Mouse (Mus musculus): Measurements from ENCODE around the gene Fnbp1. TPM values are rescaled to one million over a fixed set of nuclear protein-coding genes. Genes with fewer than 3 reads are reported as not detected.
A peak's percentile ranks its signal among the peaks of the same experiment; 100 is the strongest.
"Not testable (repeated sequence)": the region's sequence is repeated elsewhere in the genome, so short reads cannot be mapped to it uniquely, and the experiment has no call there.

The Fnbp1 gene
- polyA plus RNA-seq, 1 experiment from 2014 or later = 16.9 TPM

- Histone ChIP-seq H3K4me1 (replicated peaks) (peaks cover 16% of the 10 kb centered on the region), H3K36me3 (peaks cover 60% of the 10 kb centered on the region)
- H3K4me3 ChIP-seq (replicated peaks); H3K4me2 ChIP-seq (replicated peaks); ATAC-seq; H3K9ac ChIP-seq (replicated peaks); H3K27me3 ChIP-seq; H3K9me3 ChIP-seq; H3K27ac ChIP-seq: not testable (repeated sequence)
- 93% methylated on average over 2 of the region's 2 CpGs for WGBS
Measured at GRCm38 (mm10) chr2:31167571-31167970, 25.8 kb upstream of the Fnbp1 start.

GRCm38 (mm10) chr2:31165529-31165928 lies 23.7 kb upstream of the Fnbp1 start:
- no peaks in the 10 kb centered on the region for H3K9me3 ChIP-seq
- no peak overlapping the region for H3K9ac ChIP-seq (replicated peaks)
- H3K27me3 ChIP-seq = no peaks in the 10 kb centered on the region
- H3K4me3 ChIP-seq (replicated peaks) = no peak overlapping the region
- WGBS = 76% methylated on average over 4 of the region's 4 CpGs
- peaks cover 16% of the 10 kb centered on the region for H3K4me1 ChIP-seq (replicated peaks)
- no peak for ATAC-seq
- H3K36me3 ChIP-seq = peaks cover 40% of the 10 kb centered on the region
- H3K27ac ChIP-seq = peak overlapping the region; percentile 35; the same call in 1 of the 2 replicates
- H3K4me2 ChIP-seq (replicated peaks) = no peak overlapping the region

GRCm38 (mm10) chr2:31164841-31165455 lies 23.1 kb upstream of the Fnbp1 start:
- ATAC-seq = no peak
- H3K36me3 ChIP-seq = peaks cover 36% of the 10 kb centered on the region
- peak overlapping the region; percentile 35; the same call in 1 of the 2 replicates for H3K27ac ChIP-seq
- 62% methylated on average over 5 of the region's 5 CpGs for WGBS
- no peak overlapping the region for H3K9ac ChIP-seq (replicated peaks)
- no peaks in the 10 kb centered on the region for H3K27me3 ChIP-seq
- H3K4me2 ChIP-seq (replicated peaks) = no peak overlapping the region
- H3K4me1 ChIP-seq (replicated peaks) = peaks cover 16% of the 10 kb centered on the region
- H3K4me3 ChIP-seq (replicated peaks) = no peak overlapping the region
- H3K9me3 ChIP-seq = no peaks in the 10 kb centered on the region

- Histone ChIP-seq H3K9ac (replicated peaks) (no peak overlapping the region; the same call in 1 of the 2 replicates), H3K9me3 (no peaks in the 10 kb centered on the region), H3K4me2 (replicated peaks) (no peak overlapping the region), H3K36me3 (peaks cover 22% of the 10 kb centered on the region), H3K27ac (no peak overlapping the region), H3K4me3 (replicated peaks) (no peak overlapping the region), H3K27me3 (no peaks in the 10 kb centered on the region), H3K4me1 (replicated peaks) (peaks cover 16% of the 10 kb centered on the region)
- ATAC-seq = no peak
- 91% methylated on average over 11 of the region's 11 CpGs for WGBS
Measured at GRCm38 (mm10) chr2:31163361-31164118, 21.7 kb upstream of the Fnbp1 start.

GRCm38 (mm10) chr2:31161620-31162019 lies 19.8 kb upstream of the Fnbp1 start:
- H3K4me1 ChIP-seq (replicated peaks) = peaks cover 16% of the 10 kb centered on the region
- no peak overlapping the region for H3K27ac ChIP-seq
- peaks cover 3% of the 10 kb centered on the region; the same call in 1 of the 2 replicates for H3K36me3 ChIP-seq
- H3K27me3 ChIP-seq = no peaks in the 10 kb centered on the region
- ATAC-seq = no peak
- H3K4me3 ChIP-seq (replicated peaks) = no peak overlapping the region
- H3K4me2 ChIP-seq (replicated peaks) = no peak overlapping the region
- no peaks in the 10 kb centered on the region for H3K9me3 ChIP-seq
- WGBS = 90% methylated on average over 4 of the region's 4 CpGs
- H3K9ac ChIP-seq (replicated peaks) = no peak overlapping the region

- H3K9me3 ChIP-seq = no peaks in the 10 kb centered on the region
- no peak overlapping the region for H3K27ac ChIP-seq
- H3K4me1 ChIP-seq (replicated peaks) = peaks cover 15% of the 10 kb centered on the region
- H3K27me3 ChIP-seq = no peaks in the 10 kb centered on the region
- H3K9ac ChIP-seq (replicated peaks) = no peak overlapping the region
- peaks cover 3% of the 10 kb centered on the region; the same call in 1 of the 2 replicates for H3K36me3 ChIP-seq
- no peak overlapping the region for H3K4me2 ChIP-seq (replicated peaks)
- 91% methylated on average over 10 of the region's 10 CpGs for WGBS
- no peak overlapping the region for H3K4me3 ChIP-seq (replicated peaks)
- ATAC-seq = no peak
Measured at GRCm38 (mm10) chr2:31160147-31160920, 18.5 kb upstream of the Fnbp1 start.

DNA sequence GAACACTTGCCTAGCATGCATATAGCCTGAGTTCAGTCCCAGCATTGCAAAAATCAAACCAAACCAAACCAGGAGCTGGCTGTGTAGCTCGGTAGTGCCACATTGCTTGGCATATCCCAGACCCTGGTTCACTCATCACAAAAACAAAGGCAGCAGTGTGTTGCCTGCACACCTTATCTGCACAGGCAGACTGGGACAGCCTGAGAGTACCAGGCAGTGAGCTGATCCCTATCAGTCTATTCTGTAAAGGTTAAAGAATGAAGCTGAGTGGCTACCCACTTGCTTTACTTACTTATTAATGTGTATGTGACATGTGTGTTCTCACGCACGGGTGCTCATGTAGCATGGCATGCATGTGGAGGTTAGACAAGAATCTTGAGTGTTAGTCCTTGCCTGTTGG lies 15.0 kb upstream of the Fnbp1 start:
- Histone ChIP-seq H3K9me3 (no peaks in the 10 kb centered on the region), H3K27me3 (no peaks in the 10 kb centered on the region), H3K4me2 (replicated peaks) (no peak overlapping the region), H3K4me3 (replicated peaks) (no peak overlapping the region), H3K36me3 (peaks cover 3% of the 10 kb centered on the region; the same call in 1 of the 2 replicates), H3K4me1 (replicated peaks) (peaks cover 16% of the 10 kb centered on the region), H3K27ac (no peak overlapping the region), H3K9ac (replicated peaks) (no peak overlapping the region)
- WGBS = 96% methylated on average over 3 of the region's 3 CpGs
- no peak for ATAC-seq

DNA sequence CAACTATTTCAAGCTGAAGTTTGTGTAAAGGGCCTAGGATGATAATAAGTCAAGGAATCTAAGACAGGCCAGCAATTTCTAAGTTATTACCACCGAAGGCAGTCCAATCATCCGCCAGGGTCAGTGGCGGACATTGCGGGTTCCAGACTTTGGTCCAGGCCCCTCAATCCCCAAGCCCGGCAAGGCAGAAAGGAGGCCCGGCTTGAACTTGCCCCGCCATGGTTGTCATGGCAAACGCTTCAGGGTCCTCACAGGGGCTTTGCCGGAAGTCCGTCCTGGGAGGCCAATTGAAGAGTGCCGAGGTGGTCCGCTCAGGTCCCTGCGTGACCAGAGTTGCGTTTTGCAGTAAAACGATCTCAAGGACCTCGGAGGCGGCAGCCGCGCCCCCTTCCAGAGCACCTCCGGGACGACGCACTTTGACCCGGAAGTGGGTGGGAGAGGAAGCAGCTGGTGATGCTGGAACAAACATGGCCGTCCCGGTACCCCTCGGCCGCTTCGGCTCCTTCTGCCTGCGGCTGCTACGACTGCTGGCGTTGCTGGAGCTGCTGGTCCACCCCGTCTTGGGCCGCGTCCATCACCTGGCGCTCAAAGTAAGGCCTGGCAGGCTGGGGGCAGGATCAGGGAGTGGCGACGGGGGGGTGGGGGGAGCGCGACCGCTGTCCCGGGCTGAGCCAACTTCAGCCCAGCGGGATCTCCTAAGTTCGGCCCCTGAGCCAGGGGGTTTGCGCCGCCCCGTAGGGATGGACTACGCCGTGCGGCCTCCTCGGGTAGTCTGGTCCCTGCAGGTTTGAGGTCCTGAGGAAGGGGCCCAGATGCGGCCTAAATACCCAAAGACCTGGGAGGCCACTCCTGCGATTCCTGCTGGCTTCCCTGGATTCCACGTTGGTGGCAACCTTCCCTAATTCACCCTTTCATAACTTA lies 10.3 kb upstream of the Fnbp1 start, which contains the start of gene Gpr107:
Gene Gpr107 (plus strand): TSS at position 425 of the 921 bp plus-strand sequence.
- peak within 1 kb of the TSS; percentile 84 for H3K27ac ChIP-seq
- H3K27me3 ChIP-seq = no peaks in the 10 kb centered on the region
- H3K36me3 ChIP-seq = peaks cover 26% of the 10 kb centered on the region
- ATAC-seq = peak; percentile 97
- H3K4me1 ChIP-seq (replicated peaks) = peaks cover 24% of the 10 kb centered on the region
- WGBS = under 1% methylated on average over 53 of the region's 53 CpGs
- no peaks in the 10 kb centered on the region for H3K9me3 ChIP-seq
- H3K4me3 ChIP-seq (replicated peaks) = peak within 1 kb of the TSS; percentile 99
- peak within 1 kb of the TSS; percentile 91 for H3K4me2 ChIP-seq (replicated peaks)
- H3K9ac ChIP-seq (replicated peaks) = peak within 1 kb of the TSS; percentile 89

DNA sequence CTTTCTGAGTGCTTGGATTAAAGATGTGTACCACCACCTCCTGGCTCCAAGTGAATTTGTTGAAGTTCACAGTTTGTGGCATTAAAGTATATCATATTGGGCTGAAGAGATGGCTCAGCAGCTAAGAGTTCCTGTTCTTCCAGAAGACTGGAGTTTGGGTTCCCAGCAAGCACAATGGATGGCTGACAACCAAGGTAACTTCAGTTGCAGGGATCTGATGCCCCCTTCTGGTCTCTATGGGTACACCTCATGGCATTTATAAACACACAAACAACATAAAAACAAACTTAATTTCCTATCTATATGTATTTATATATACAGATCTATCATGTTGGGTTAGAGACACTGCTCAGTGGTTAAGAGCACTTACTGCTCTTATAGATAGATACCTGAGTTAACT lies 9.0 kb upstream of the Fnbp1 start:
- no peak overlapping the region; the same call in 1 of the 2 replicates for H3K4me3 ChIP-seq (replicated peaks)
- H3K9ac ChIP-seq (replicated peaks) = no peak overlapping the region
- H3K4me1 ChIP-seq (replicated peaks) = peaks cover 24% of the 10 kb centered on the region
- no peak overlapping the region for H3K27ac ChIP-seq
- H3K9me3 ChIP-seq = no peaks in the 10 kb centered on the region
- H3K27me3 ChIP-seq = no peaks in the 10 kb centered on the region
- peaks cover 37% of the 10 kb centered on the region for H3K36me3 ChIP-seq
- H3K4me2 ChIP-seq (replicated peaks) = no peak overlapping the region
- no peak for ATAC-seq

GRCm38 (mm10) chr2:31147054-31147453 lies 5.2 kb upstream of the Fnbp1 start:
- peaks cover 43% of the 10 kb centered on the region for H3K36me3 ChIP-seq
- no peaks in the 10 kb centered on the region for H3K9me3 ChIP-seq
- H3K27ac ChIP-seq = no peak overlapping the region
- H3K9ac ChIP-seq (replicated peaks) = no peak overlapping the region
- H3K4me1 ChIP-seq (replicated peaks) = peaks cover 13% of the 10 kb centered on the region
- H3K4me3 ChIP-seq (replicated peaks) = no peak overlapping the region
- WGBS = 89% methylated on average over 7 of the region's 7 CpGs
- peaks cover 12% of the 10 kb centered on the region for H3K27me3 ChIP-seq
- ATAC-seq = no peak
- no peak overlapping the region for H3K4me2 ChIP-seq (replicated peaks)

DNA sequence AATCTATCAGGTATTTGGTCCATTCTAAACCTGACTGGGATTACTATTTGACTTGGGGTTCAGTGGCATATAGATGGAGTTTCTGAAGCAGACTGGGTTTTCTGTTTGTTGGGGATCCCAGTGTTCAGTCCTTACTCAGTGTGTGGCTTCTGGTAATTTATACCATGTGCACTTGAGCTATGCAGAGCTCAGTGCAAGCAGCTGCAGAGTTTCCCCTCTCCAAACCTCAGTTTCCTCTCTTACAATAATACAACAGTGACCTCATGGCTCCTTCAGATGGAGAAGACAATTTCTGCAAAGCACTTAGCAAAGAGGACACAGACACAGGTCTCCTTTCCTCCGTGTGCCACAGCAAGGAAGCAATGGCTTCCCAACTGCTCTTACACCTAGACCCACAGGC lies 3.1 kb upstream of the Fnbp1 start:
- no peak overlapping the region for H3K9ac ChIP-seq (replicated peaks)
- no peak overlapping the region for H3K4me3 ChIP-seq (replicated peaks)
- peaks cover 17% of the 10 kb centered on the region for H3K4me1 ChIP-seq (replicated peaks)
- H3K9me3 ChIP-seq = no peaks in the 10 kb centered on the region
- H3K4me2 ChIP-seq (replicated peaks) = no peak overlapping the region
- H3K27ac ChIP-seq = no peak overlapping the region
- ATAC-seq = no peak
- peaks cover 36% of the 10 kb centered on the region for H3K36me3 ChIP-seq
- peaks cover 17% of the 10 kb centered on the region for H3K27me3 ChIP-seq
- 78% methylated on average over 1 of the region's 1 CpGs for whole genome bisulfite sequencing

Data from midbrain, embryonic 13.5 days (tissue).